Mouse (Mus musculus): Measurements from ENCODE around the gene Mdp1. TPM values are rescaled to one million over a fixed set of nuclear protein-coding genes. Genes with fewer than 3 reads are reported as not detected.

Gene Mdp1
- polyA plus RNA-seq, 1 experiment = 33.2 TPM

DNA sequence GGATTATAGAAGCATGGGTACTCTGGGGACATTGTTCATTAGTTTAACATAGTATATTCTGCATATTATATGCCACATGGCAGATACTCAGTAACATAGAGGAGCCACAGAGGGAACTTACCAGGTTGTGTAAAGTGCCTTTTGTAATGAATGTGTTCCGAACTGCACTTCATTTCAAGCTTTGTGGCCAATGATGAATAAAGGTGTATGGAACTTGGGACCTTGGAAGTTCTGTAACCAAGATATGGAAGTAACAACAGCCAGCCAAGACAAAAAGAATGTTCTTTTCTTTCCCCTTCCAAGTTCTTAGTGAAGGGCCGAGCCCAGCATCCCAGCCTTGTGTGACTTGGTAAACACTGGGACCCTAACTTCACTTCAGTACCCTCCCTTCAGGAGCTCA lies 10.4 kb downstream of the Mdp1 start, which contains the start of gene Tssk4:
Gene Tssk4, plus strand, starts transcription at position 301 of the 400 bp plus-strand sequence.
- no peaks in the 10 kb centered on the region for H3K4me1 ChIP-seq (ENCODE audit: control insufficient read depth, insufficient read depth, low read length)
- H3K36me3 ChIP-seq (ENCODE audit: control insufficient read depth, insufficient read depth, low read length, poor library complexity, severe bottlenecking) = no peaks in the 10 kb centered on the region
- no peak within 1 kb of the TSS for H3K9ac ChIP-seq (ENCODE audit: low read depth, poor library complexity, severe bottlenecking)
- no peaks in the 10 kb centered on the region for H3K9me3 ChIP-seq (replicated peaks; ENCODE audit: control insufficient read depth, insufficient read depth, low read length, poor library complexity, severe bottlenecking)
- H3K27me3 ChIP-seq (ENCODE audit: control insufficient read depth, insufficient read depth, low read length, poor library complexity, severe bottlenecking) = no peaks in the 10 kb centered on the region
- H3K27ac ChIP-seq (ENCODE audit: insufficient read depth, low read length) = no peak within 1 kb of the TSS
- TF ChIP-seq CTCF (IDR thresholded peaks at IDR 0.05; ENCODE audit: low read depth, low read length) = no peak
- no peak for TF ChIP-seq POLR2A (IDR thresholded peaks at IDR 0.05; ENCODE audit: insufficient read depth, low read length)
- no peak for TF ChIP-seq EP300 (IDR thresholded peaks at IDR 0.05; ENCODE audit: insufficient read depth, low read depth, low read length)
- no peak within 1 kb of the TSS for H3K4me3 ChIP-seq (ENCODE audit: low read depth, low read length)

DNA sequence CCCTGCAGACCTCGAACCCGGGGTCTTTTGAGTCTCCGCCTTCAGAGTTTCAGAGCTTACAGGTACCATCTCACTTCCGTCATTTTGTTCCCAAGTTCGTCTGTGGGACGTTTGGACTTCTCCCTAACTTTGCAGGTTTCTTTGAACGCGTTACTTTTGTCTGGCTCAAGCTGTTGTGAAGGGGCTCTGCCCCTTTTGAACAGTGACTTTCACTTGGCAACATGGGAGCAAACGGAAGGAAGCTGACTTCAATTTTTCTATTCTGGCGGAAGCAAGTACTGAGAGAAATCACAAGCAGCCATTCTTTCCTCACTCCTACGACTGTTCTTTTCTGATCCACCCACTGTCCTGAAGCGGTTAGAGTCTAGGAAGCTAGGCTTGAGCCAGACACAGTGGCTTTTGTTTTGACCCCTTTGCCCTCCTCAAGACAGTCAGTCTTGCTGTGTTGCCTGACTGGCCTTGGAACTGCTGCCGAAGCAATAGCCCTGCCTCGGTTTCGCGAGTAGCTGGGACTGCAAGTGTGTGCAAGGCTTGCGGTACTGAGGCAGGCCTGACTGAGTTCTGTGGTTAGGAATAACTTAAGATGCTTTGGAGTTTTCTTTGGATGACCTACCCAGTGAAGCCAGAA lies 15.9 kb downstream of the Mdp1 start:
- Histone ChIP-seq H3K9me3 (replicated peaks; ENCODE audit: control insufficient read depth, insufficient read depth, low read length, poor library complexity, severe bottlenecking) (no peaks in the 10 kb centered on the region), H3K36me3 (ENCODE audit: control insufficient read depth, insufficient read depth, low read length, poor library complexity, severe bottlenecking) (peaks cover 3% of the 10 kb centered on the region), H3K27ac (ENCODE audit: insufficient read depth, low read length) (no peak overlapping the region), H3K27me3 (ENCODE audit: control insufficient read depth, insufficient read depth, low read length, poor library complexity, severe bottlenecking) (no peaks in the 10 kb centered on the region), H3K4me3 (ENCODE audit: low read depth, low read length) (peak overlapping the region; percentile 84), H3K9ac (ENCODE audit: low read depth, poor library complexity, severe bottlenecking) (peak overlapping the region; percentile 91), H3K4me1 (ENCODE audit: control insufficient read depth, insufficient read depth, low read length) (peaks cover 2% of the 10 kb centered on the region)
- no peak for TF ChIP-seq POLR2A (IDR thresholded peaks at IDR 0.05; ENCODE audit: insufficient read depth, low read length)
- no peak for TF ChIP-seq EP300 (IDR thresholded peaks at IDR 0.05; ENCODE audit: insufficient read depth, low read depth, low read length)
- TF ChIP-seq CTCF (IDR thresholded peaks at IDR 0.05; ENCODE audit: low read depth, low read length) = no peak

DNA sequence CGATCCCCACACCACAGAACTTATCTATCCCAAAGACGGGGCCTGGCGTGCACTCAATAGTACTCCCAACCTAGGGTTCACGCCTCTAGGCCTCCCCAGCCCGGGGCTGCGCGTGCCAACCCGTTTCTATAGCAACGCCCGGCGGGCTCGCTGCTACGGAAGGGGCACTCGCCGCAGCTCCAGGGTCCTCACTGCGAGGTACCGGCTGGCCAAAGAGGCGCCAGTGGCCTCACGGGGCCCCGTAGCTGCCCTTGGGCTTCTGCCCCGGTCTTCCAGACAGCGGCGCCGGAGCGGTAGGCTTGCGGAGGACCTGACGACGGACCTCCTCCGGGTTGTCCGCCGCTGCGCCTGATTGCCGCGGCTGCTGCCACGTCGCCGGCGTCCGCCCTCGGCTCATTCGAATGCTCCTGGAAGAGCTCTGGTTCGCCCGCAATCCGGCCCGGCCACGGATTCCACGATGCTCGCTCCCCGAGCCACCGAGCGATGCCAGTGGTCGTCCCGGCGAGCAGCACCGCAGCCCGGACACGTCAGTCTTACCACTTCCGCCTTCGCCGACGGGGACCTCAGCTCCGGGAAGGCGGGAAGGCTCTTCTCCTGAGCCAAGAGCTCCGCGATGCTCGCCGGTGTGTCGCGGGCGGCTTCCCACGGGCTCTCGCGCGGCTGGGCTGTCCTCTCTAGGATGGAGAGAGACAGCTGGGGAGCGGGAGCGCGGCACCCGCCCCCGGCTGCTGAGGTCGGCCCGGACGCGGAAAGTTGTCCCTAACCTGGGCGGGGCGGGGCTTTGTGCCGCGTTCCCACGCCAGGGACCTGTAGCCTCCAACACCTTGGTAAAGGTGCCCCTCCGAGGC lies 17.0 kb downstream of the Mdp1 start, which contains the start of gene Tm9sf1:
Gene Tm9sf1, minus strand, starts transcription at position 747 of the 848 bp plus-strand sequence.
- peaks cover 2% of the 10 kb centered on the region for H3K4me1 ChIP-seq (ENCODE audit: control insufficient read depth, insufficient read depth, low read length)
- no peak within 1 kb of the TSS for H3K27ac ChIP-seq (ENCODE audit: insufficient read depth, low read length)
- TF ChIP-seq POLR2A (IDR thresholded peaks at IDR 0.05; ENCODE audit: insufficient read depth, low read length) (peak; percentile 13), CTCF (IDR thresholded peaks at IDR 0.05; ENCODE audit: low read depth, low read length) (no peak), EP300 (IDR thresholded peaks at IDR 0.05; ENCODE audit: insufficient read depth, low read depth, low read length) (no peak)
- no peaks in the 10 kb centered on the region for H3K9me3 ChIP-seq (replicated peaks; ENCODE audit: control insufficient read depth, insufficient read depth, low read length, poor library complexity, severe bottlenecking)
- H3K27me3 ChIP-seq (ENCODE audit: control insufficient read depth, insufficient read depth, low read length, poor library complexity, severe bottlenecking) = no peaks in the 10 kb centered on the region
- H3K36me3 ChIP-seq (ENCODE audit: control insufficient read depth, insufficient read depth, low read length, poor library complexity, severe bottlenecking) = peaks cover 3% of the 10 kb centered on the region
- peak within 1 kb of the TSS; percentile 84 for H3K4me3 ChIP-seq (ENCODE audit: low read depth, low read length)
- H3K9ac ChIP-seq (ENCODE audit: low read depth, poor library complexity, severe bottlenecking) = peak within 1 kb of the TSS; percentile 91

DNA sequence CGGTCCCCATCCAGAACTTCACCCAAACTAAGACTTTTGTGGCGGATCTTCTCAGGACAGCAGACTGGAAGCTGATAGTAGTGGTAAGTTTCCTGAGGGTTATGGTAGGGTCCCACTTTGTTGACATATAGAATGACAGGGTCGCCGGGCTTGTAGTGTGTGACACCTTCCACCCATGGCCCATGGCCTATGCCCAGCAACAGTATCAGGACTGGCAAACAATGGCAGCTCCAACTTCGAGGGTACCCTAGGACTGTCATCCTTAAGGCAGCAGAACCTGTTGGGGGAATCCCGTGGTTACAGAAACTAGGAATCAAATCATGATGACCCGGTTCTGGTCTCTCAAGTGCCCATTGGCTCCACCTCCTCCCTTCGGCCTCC lies 17.6 kb downstream of the Mdp1 start:
- no peaks in the 10 kb centered on the region for H3K27me3 ChIP-seq (ENCODE audit: control insufficient read depth, insufficient read depth, low read length, poor library complexity, severe bottlenecking)
- TF ChIP-seq POLR2A (IDR thresholded peaks at IDR 0.05; ENCODE audit: insufficient read depth, low read length) (no peak), EP300 (IDR thresholded peaks at IDR 0.05; ENCODE audit: insufficient read depth, low read depth, low read length) (no peak), CTCF (IDR thresholded peaks at IDR 0.05; ENCODE audit: low read depth, low read length) (no peak)
- H3K36me3 ChIP-seq (ENCODE audit: control insufficient read depth, insufficient read depth, low read length, poor library complexity, severe bottlenecking) = peaks cover 3% of the 10 kb centered on the region
- H3K4me3 ChIP-seq (ENCODE audit: low read depth, low read length) = peak overlapping the region; percentile 84
- H3K4me1 ChIP-seq (ENCODE audit: control insufficient read depth, insufficient read depth, low read length) = peaks cover 2% of the 10 kb centered on the region
- H3K9me3 ChIP-seq (replicated peaks; ENCODE audit: control insufficient read depth, insufficient read depth, low read length, poor library complexity, severe bottlenecking) = no peaks in the 10 kb centered on the region
- peak overlapping the region; percentile 91 for H3K9ac ChIP-seq (ENCODE audit: low read depth, poor library complexity, severe bottlenecking)
- no peak overlapping the region for H3K27ac ChIP-seq (ENCODE audit: insufficient read depth, low read length)

DNA sequence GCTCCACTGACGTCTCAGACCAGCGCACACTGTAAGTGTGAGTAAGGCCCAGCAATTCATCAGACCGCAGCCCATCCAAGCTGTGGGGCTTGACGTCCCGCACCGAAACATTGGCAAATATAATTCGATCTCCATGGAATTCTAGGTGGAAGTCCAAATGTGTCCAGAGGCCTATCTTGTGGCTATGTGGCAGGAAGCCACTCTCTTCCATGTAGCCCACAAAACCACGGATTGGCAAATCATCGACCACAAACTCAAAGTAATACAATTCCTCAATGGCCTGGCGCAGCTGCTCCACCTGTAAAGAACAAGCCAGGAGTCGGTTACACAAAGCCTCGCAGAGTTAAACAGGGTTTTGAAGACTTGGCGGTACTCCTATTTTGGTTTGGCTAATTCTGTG lies 19.0 kb downstream of the Mdp1 start:
- no peaks in the 10 kb centered on the region for H3K9me3 ChIP-seq (replicated peaks; ENCODE audit: control insufficient read depth, insufficient read depth, low read length, poor library complexity, severe bottlenecking)
- no peaks in the 10 kb centered on the region for H3K27me3 ChIP-seq (ENCODE audit: control insufficient read depth, insufficient read depth, low read length, poor library complexity, severe bottlenecking)
- H3K36me3 ChIP-seq (ENCODE audit: control insufficient read depth, insufficient read depth, low read length, poor library complexity, severe bottlenecking) = peaks cover 3% of the 10 kb centered on the region
- no peak overlapping the region for H3K9ac ChIP-seq (ENCODE audit: low read depth, poor library complexity, severe bottlenecking)
- no peak overlapping the region for H3K4me3 ChIP-seq (ENCODE audit: low read depth, low read length)
- peaks cover 2% of the 10 kb centered on the region for H3K4me1 ChIP-seq (ENCODE audit: control insufficient read depth, insufficient read depth, low read length)
- H3K27ac ChIP-seq (ENCODE audit: insufficient read depth, low read length) = no peak overlapping the region
- TF ChIP-seq POLR2A (IDR thresholded peaks at IDR 0.05; ENCODE audit: insufficient read depth, low read length) (no peak), EP300 (IDR thresholded peaks at IDR 0.05; ENCODE audit: insufficient read depth, low read depth, low read length) (no peak), CTCF (IDR thresholded peaks at IDR 0.05; ENCODE audit: low read depth, low read length) (no peak)

DNA sequence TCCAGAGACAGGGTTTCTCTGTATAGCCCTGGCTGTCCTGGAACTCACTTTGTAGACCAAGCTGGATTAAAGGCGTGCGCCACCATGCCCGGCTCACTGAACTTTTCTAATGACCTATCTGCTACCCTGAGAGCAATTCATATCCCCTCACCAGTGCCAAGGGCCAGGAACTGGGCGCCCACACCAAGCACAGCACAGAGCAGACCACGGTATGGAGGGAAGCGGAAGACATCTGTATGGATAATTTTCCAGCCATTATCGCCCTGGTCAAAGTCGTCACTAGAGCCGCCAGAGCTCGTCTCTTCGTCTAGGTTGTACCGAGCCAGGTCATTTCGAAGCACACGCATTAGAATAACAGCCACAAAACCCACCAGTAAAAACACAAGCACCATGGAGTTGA lies 19.5 kb downstream of the Mdp1 start:
- Histone ChIP-seq H3K27ac (ENCODE audit: insufficient read depth, low read length) (no peak overlapping the region), H3K9ac (ENCODE audit: low read depth, poor library complexity, severe bottlenecking) (no peak overlapping the region), H3K9me3 (replicated peaks; ENCODE audit: control insufficient read depth, insufficient read depth, low read length, poor library complexity, severe bottlenecking) (no peaks in the 10 kb centered on the region), H3K27me3 (ENCODE audit: control insufficient read depth, insufficient read depth, low read length, poor library complexity, severe bottlenecking) (no peaks in the 10 kb centered on the region), H3K36me3 (ENCODE audit: control insufficient read depth, insufficient read depth, low read length, poor library complexity, severe bottlenecking) (peaks cover 3% of the 10 kb centered on the region), H3K4me1 (ENCODE audit: control insufficient read depth, insufficient read depth, low read length) (peaks cover 2% of the 10 kb centered on the region), H3K4me3 (ENCODE audit: low read depth, low read length) (no peak overlapping the region)
- TF ChIP-seq EP300 (IDR thresholded peaks at IDR 0.05; ENCODE audit: insufficient read depth, low read depth, low read length) = no peak
- no peak for TF ChIP-seq CTCF (IDR thresholded peaks at IDR 0.05; ENCODE audit: low read depth, low read length)
